Mouse (Mus musculus) liver, adult 2 months (tissue): ENCODE results near the gene Stox2.

ENCODE experiments used
- CTCF ChIP-seq: fragments of 200-500 bp; IDR thresholded peaks from 2 replicates; pipeline ENCODE4 v1.5.1; 2011; ENCODE audit warnings: low read depth, low read length, control low read depth
- POLR2A ChIP-seq: fragments of 200-500 bp; IDR thresholded peaks from 2 replicates; pipeline ENCODE4 v1.6.1; 2011; ENCODE audit warnings: low read length, control low read depth; ENCODE audit not compliant: insufficient read depth; ENCODE audit errors: extremely low read depth

DNA sequence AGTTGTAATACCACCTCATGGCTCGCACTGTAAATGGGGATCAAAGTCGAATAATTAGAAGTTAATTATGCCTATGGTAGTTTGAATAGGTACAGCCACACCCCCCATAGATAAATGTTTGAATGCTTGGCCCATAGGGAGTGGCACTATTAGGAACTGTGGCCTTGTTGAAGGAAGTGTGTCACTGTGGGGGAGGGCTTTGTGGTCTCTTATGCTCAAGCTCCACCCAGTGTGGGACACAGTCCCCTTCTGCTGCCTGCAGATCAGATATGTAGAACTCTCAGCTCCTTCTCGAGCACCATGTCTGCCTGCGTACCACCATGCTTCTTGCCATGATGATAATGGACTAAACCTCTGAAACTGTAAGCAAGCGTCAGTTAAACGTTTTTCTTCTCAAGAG lies 177.2 kb downstream of the Stox2 start:
- TF ChIP-seq CTCF: no peak
- TF ChIP-seq POLR2A: no peak
